Mouse (Mus musculus) intestine, embryonic 14.5 days (tissue): ENCODE results near the gene Lef1. TPM values are rescaled to one million over a fixed set of nuclear protein-coding genes. Genes with fewer than 3 reads are reported as not detected.
A peak's percentile ranks its signal among the peaks of the same experiment; 100 is the strongest.

Experiments used
- ATAC-seq: fragments of 200-750 bp; cut with Nextera tagmentation; replicated peaks from 2 replicates; pipeline ENCODE4 v1.8.0; 2017; ENCODE audit warnings: low read depth, moderate number of reproducible peaks, moderate TSS enrichment, moderate library complexity; ENCODE audit not compliant: low FRiP score, low TSS enrichment
- DNase-seq: peaks from one replicate; pipeline ENCODE4 v3.0.0-alpha.2; 2018; ENCODE audit warnings: low spot score
- H3K27ac ChIP-seq: fragments of 300-500 bp; sonication (generic); 2 replicates; pipeline ENCODE4 v1.5.1; 2014; ENCODE audit warnings: low read depth, mild to moderate bottlenecking, control low read depth
- H3K27me3 ChIP-seq: fragments of 300-500 bp; sonication (generic); replicated peaks from 2 replicates; pipeline ENCODE4 v1.6.1; 2014; ENCODE audit warnings: low read length, control low read depth; ENCODE audit not compliant: control insufficient read depth, insufficient read depth
- H3K36me3 ChIP-seq: fragments of 300-500 bp; sonication (generic); 2 replicates; pipeline ENCODE4 v1.6.1; 2014; ENCODE audit warnings: low read length, control low read depth; ENCODE audit not compliant: control insufficient read depth, insufficient read depth
- H3K4me1 ChIP-seq: fragments of 300-500 bp; sonication (generic); replicated peaks from 2 replicates; pipeline ENCODE4 v1.6.1; 2014; ENCODE audit warnings: low read length, control low read depth, mixed read lengths; ENCODE audit not compliant: control insufficient read depth, insufficient read depth
- H3K4me2 ChIP-seq: fragments of 300-500 bp; sonication (generic); 2 replicates; pipeline ENCODE4 v1.6.1; 2014; ENCODE audit warnings: low read length
- H3K4me3 ChIP-seq: fragments of 300-500 bp; sonication (generic); 2 replicates; pipeline ENCODE4 v1.5.1; 2014; ENCODE audit warnings: low read depth, low read length, control low read depth, mixed read lengths
- H3K9ac ChIP-seq: fragments of 300-500 bp; sonication (generic); 2 replicates; pipeline ENCODE4 v1.6.1; 2014; ENCODE audit warnings: mild to moderate bottlenecking, low read length
- H3K9me3 ChIP-seq: fragments of 300-500 bp; sonication (generic); 2 replicates; pipeline ENCODE4 v1.6.1; 2016; ENCODE audit warnings: low read length, control low read depth; ENCODE audit not compliant: control insufficient read depth
- WGBS: fragments of 180-500 bp; shearing (Covaris S2); extraction: QIAGEN DNeasy Blood & Tissue Kit; methylation state at CpG from one replicate; pipeline ENCODE4 v1.1.7; 2014; 5-methylcytosine and 5-hydroxymethylcytosine counted together
- polyA plus RNA-seq: library from polyadenylated mRNA; unstranded; fragments of >200 nt; fragmentation: Nextera tagmentation; extraction: Ambion mirVana; gene quantifications from 2 replicates; pipeline ENCODE4 v1.2.1, GENCODE M21; 2014

Gene Lef1
- 0.69 and 0.71 TPM in 2 replicates for polyA plus RNA-seq

DNA sequence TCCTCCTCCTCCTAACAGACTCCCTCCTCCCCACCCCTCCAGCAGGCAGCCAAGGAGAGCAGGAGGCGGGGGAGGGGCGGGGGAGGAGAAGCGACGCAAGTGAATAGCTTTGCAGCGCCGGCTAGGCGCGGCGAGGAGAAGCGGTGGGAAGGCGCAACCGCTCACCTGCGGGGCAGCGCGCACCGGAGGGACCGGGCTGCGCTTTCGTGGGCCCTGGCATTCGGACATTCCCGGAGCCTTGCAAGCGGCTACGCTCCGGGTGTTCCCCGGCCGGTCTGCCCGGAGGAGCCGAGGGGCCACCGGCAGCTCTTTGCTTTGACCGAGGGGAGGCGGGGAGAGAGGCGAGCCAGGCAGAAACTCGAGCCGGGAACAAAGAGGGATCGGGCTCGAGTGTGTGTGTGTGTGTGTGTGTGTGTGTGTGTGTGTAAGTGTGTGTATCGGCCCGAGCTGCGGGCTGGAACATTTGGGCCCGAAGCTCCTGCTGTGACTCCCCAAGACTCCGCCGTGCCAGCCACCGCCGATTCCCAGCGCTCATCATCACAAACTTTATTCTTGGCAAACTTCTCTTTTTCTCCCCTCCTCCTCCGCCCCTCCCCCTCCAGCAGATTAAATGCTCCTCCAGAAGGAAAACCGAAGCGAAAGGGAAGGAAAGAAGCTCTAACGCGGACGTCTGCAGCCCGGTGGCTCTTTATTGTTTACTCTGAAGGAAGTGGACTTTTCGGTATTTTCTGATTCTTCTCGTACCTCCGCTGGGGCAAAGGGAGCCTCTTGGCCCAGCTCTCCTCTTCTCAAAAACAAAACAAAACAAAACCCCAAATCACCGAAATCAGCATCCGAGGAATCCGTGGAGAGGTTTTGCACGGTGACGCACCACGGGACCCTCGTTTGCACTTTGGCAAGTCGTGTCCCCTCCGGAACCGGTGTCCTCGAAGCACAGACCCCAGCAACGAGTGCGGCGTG is at the start of gene Lef1:
Lef1 (plus strand) TSS at position 281 of the 960 bp plus-strand sequence.
- WGBS: under 1% methylated on average over 67 of the region's 69 CpGs
- ATAC-seq (peak; percentile 49; the same call in 1 of the 2 replicates), DNase-seq (peak; percentile 79)
- peak within 1 kb of the TSS; percentile 43 for H3K4me3 ChIP-seq
- H3K27me3 ChIP-seq: peaks cover 98% of the 10 kb centered on the region
- H3K4me2 ChIP-seq: peak within 1 kb of the TSS; percentile 75
- no peaks in the 10 kb centered on the region for H3K9me3 ChIP-seq
- H3K36me3 ChIP-seq: no peaks in the 10 kb centered on the region
- no peak within 1 kb of the TSS for H3K27ac ChIP-seq
- H3K4me1 ChIP-seq: peaks cover 27% of the 10 kb centered on the region
- peak within 1 kb of the TSS; percentile 27 for H3K9ac ChIP-seq

DNA sequence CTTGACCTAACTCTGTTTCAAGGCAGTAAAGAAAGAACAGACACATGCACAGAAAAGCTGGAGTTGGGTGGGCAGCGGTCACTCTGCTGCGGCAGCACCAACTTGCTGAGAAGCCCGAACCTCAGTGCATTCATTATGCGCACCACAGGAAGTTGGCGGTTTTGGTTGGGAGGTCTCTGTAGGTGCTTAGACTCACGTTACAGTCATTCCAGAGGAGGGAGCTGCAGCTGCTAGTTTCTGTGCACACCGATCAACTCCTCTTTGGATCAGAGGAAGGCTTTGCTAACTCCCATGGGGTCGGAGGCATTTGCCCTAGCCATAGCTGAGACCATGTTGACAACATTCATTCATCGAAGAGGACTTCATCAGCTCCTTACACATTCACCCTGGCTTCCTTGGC is 45.3 kb upstream of the Lef1 start:
- Histone ChIP-seq H3K4me3 (no peak overlapping the region), H3K4me2 (no peak overlapping the region), H3K9me3 (no peaks in the 10 kb centered on the region), H3K4me1 (no peaks in the 10 kb centered on the region), H3K36me3 (no peaks in the 10 kb centered on the region), H3K9ac (no peak overlapping the region), H3K27me3 (no peaks in the 10 kb centered on the region), H3K27ac (no peak overlapping the region)
- DNase-seq: no peak
- 91% methylated on average over 9 of the region's 9 CpGs for WGBS
- ATAC-seq: no peak

DNA sequence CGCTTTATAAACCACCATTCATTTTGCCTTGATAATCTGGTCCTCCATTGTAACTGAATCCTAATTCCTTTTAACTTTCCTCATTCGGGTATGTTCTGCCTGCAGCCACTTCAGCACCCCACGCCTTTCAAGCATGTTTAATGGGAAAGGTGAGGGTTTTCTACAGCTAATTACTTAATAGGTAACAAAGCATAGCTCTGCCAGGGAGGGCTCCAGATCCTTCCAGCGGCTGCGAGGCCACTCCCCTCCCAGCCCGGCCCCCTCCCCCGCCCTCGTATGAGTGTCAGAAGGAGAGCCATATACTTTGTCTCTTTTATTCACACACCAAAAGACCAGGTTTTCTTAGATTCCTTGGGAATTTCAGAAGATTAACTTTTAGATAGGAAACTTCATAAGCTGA is 44.1 kb upstream of the Lef1 start:
- Histone ChIP-seq H3K4me1 (no peaks in the 10 kb centered on the region), H3K9me3 (no peaks in the 10 kb centered on the region), H3K4me2 (no peak overlapping the region), H3K27ac (no peak overlapping the region), H3K9ac (no peak overlapping the region), H3K36me3 (no peaks in the 10 kb centered on the region), H3K4me3 (no peak overlapping the region), H3K27me3 (no peaks in the 10 kb centered on the region)
- ATAC-seq (no peak), DNase-seq (no peak)
- WGBS: 21% methylated on average over 8 of the region's 8 CpGs

DNA sequence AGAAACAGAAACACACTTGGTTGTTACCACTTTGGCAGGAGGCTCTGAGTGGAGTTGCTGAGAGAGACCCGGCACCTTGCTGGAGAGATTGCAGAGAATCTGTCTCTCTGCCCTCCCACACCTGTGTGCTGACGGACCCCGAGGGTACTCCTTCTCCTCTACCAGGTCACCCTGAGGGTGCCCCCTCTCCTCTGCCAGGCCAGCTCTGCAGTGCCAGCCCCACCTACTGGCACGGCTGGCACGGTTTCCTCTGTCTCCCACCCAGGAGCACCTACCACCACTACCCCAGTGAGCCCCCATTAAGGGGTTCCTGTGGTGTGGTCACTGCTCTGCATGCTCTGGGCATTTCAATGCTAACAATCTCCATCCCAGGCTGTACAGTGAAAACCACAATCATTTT is 42.3 kb upstream of the Lef1 start:
- WGBS: 90% methylated on average over 5 of the region's 5 CpGs
- H3K4me2 ChIP-seq: no peak overlapping the region
- ATAC-seq (no peak), DNase-seq (no peak)
- no peaks in the 10 kb centered on the region for H3K27me3 ChIP-seq
- no peaks in the 10 kb centered on the region for H3K36me3 ChIP-seq
- no peaks in the 10 kb centered on the region for H3K4me1 ChIP-seq
- H3K9ac ChIP-seq: no peak overlapping the region
- H3K9me3 ChIP-seq: no peaks in the 10 kb centered on the region
- H3K4me3 ChIP-seq: no peak overlapping the region
- H3K27ac ChIP-seq: no peak overlapping the region

DNA sequence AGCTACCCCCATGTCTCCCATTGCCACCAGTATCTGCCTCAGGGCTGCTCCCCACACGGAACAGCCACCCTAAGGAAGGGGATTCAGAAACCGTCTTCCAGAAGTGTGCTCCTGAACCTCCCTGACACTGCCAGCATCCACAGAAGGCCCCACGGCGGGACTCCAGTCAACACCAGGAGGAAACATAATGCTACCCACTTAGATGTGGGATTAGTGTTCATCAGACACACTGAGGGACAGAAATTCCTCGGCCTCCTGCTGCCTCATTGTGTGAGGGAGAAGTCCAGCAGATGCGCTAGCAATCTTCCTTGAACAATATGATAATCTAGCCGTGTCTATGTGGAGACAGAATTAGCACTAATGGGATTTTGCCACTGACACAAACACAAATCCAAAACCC is 40.1 kb upstream of the Lef1 start:
- Histone ChIP-seq H3K9me3 (no peaks in the 10 kb centered on the region), H3K36me3 (no peaks in the 10 kb centered on the region), H3K4me2 (no peak overlapping the region), H3K4me1 (no peaks in the 10 kb centered on the region), H3K27me3 (no peaks in the 10 kb centered on the region), H3K4me3 (no peak overlapping the region), H3K27ac (no peak overlapping the region), H3K9ac (no peak overlapping the region)
- ATAC-seq (no peak), DNase-seq (no peak)
- WGBS: 80% methylated on average over 7 of the region's 7 CpGs

DNA sequence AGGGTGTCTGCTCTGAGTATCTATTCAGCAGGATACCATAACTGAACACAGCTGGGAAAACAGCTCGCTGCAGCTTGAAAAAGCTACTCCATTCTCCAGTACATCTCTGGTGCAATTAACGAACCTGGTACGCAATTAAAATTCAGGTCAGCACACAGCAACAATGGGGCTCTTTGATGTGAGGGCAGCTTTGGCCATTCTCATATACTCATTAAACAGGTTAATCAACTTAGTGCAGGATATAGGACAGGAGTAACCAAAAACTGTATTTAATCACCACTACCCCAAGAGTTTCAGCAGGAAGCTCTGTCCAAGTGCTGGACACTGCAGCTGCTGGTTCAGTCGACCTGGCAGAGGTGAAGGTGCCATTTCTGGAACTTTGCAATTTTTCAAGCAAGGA is 37.6 kb upstream of the Lef1 start:
- Histone ChIP-seq H3K27ac (no peak overlapping the region), H3K4me2 (no peak overlapping the region), H3K4me1 (no peaks in the 10 kb centered on the region), H3K9me3 (no peaks in the 10 kb centered on the region), H3K4me3 (no peak overlapping the region), H3K27me3 (no peaks in the 10 kb centered on the region), H3K9ac (no peak overlapping the region), H3K36me3 (no peaks in the 10 kb centered on the region)
- no peak for ATAC-seq
- WGBS: 81% methylated on average over 4 of the region's 4 CpGs
- DNase-seq: no peak

DNA sequence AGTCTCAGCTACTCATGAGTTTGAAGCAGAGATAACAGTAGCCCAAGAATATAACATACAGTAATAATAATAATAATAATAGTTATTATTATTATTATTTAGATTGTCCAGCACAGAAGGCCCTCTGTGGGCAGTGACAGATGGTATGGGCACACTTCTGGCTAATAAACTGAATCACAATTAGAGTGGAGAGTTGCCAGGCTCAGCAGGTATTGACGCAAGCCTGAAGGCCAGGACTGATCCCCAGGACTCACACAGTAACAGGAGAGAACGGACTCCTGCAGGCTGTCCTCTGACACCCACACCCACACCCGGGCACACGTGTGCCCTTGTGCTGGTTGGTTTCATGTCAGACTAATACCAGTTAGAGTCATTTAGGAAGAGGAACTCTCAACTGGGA is 36.3 kb upstream of the Lef1 start:
- Histone ChIP-seq H3K9ac (no peak overlapping the region), H3K36me3 (no peaks in the 10 kb centered on the region), H3K4me3 (no peak overlapping the region), H3K4me2 (no peak overlapping the region), H3K27ac (no peak overlapping the region), H3K9me3 (no peaks in the 10 kb centered on the region), H3K4me1 (no peaks in the 10 kb centered on the region), H3K27me3 (no peaks in the 10 kb centered on the region)
- no peak for ATAC-seq
- no peak for DNase-seq
- 78% methylated on average over 4 of the region's 4 CpGs for WGBS

DNA sequence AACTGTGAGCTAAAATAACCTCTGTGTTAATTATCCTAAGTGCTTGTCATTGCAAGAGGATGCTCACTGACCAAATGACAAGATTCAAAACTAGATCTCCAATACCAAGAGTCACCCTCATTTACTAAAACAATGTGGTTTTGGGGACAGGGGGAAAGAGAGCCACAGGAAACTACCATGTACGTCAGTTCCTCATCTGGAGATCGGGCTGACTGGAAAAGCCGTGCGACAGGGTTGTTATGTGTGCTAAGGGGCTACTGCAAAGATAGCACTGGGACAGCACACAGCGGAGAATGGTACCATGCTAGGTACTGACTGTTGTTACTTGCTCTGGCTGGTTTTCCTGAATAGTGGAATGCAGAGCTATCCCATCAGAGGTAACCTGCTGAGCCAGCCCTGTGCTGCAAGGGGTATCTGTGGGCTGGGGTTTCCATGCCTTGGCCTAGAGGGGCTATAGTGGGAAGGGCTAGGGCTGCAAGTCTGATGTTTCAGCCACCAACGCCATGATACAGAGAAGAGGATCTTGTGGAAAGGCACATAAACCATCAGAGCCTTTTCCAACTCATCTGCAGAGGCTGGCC is 32.1 kb upstream of the Lef1 start:
- DNase-seq (no peak), ATAC-seq (no peak)
- Histone ChIP-seq H3K9ac (no peak overlapping the region), H3K36me3 (no peaks in the 10 kb centered on the region), H3K27me3 (no peaks in the 10 kb centered on the region), H3K27ac (no peak overlapping the region), H3K4me3 (no peak overlapping the region), H3K4me2 (no peak overlapping the region), H3K4me1 (no peaks in the 10 kb centered on the region), H3K9me3 (no peaks in the 10 kb centered on the region)
- 84% methylated on average over 6 of the region's 6 CpGs for WGBS
